Mouse (Mus musculus) layer of hippocampus, adult 9-11 months (tissue): ENCODE measurements at regions not wholly inside any gene's neighbourhood (a gene's known extent, or its start where the extent isn't known, plus 50 kb on each side); places are given as distances from the start of the nearest gene placed in this dataset.

Experiments used
- DNase-seq: peaks from one replicate; pipeline ENCODE4 v3.0.0; 2022

DNA sequence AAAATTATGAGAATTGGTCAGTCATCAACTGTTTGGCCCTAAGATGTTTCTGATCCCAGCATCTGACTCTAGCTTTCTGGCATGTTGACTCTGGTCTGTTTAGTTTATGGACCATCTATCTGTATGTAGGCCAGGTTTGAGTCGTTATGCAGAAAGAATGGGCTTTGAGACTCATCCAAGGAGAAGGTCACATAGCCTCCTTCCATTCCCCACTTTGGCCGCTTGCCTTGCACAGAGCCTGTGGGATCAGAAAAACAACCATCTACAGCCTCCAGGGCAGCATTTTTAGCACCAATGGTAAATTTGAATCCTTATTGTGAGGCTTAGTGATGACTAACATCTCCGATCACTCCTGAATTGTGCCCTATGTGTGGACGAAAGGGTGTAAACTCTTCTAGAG, 257.9 kb upstream of the Id4 start:
- no peak for DNase-seq

DNA sequence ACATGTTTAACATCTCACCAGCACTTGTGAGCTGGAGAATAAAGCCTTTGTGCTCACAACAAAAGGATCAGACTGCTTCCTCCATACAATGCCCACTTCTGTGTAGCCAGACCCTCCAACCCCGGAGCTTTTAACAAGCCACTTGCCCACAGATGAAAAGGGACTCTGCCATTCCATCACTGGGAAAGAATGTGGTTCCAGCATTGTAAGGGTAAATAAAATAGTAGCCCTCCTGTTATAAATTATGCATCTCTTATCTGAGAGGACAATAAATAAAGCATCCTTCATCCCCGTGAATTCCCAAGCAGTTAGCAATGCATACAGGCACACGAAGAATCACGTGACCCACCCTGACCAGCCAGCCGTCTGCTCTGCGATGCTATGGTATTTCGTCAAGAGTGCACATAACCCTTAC, 247.7 kb upstream of the Id4 start:
- DNase-seq = no peak

- no peak for DNase-seq
These were observed 245.7 kb upstream of the Id4 start for GRCm38 (mm10) chr13:48015296-48015695.

DNA sequence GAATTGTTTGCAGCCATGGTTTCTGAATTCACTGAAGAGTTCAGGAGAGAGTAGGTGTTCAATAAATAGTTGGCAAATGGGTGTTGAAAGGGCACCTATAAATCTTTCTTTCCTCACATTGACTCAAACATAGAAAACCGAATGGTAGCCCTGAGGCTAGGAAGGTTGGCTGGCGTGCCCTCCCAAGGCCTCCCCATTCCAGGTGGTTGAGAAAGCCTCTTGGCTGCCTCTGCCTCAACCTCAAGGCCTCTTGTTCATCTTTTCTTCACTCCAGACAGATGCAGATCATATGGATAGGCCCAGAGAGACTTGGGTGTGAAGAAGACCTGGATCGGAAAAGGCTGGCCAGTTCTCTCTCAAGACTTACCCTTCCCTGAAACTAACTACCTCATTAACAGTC, 245.0 kb upstream of the Id4 start:
- DNase-seq = no peak

- DNase-seq = no peak
These were observed 244.4 kb upstream of the Id4 start for GRCm38 (mm10) chr13:48016606-48017005.

- no peak for DNase-seq
These were observed 243.4 kb upstream of the Id4 start for GRCm38 (mm10) chr13:48017649-48018048.

GRCm38 (mm10) chr13:48018606-48019005, 242.4 kb upstream of the Id4 start:
- no peak for DNase-seq

- DNase-seq = peak; percentile 19
These were observed 237.9 kb upstream of the Id4 start for GRCm38 (mm10) chr13:48022958-48023615.

GRCm38 (mm10) chr13:48027775-48028489, 233.1 kb upstream of the Id4 start:
- peak; percentile 69 for DNase-seq

GRCm38 (mm10) chr13:48031491-48031890, 229.5 kb upstream of the Id4 start:
- DNase-seq = no peak

DNA sequence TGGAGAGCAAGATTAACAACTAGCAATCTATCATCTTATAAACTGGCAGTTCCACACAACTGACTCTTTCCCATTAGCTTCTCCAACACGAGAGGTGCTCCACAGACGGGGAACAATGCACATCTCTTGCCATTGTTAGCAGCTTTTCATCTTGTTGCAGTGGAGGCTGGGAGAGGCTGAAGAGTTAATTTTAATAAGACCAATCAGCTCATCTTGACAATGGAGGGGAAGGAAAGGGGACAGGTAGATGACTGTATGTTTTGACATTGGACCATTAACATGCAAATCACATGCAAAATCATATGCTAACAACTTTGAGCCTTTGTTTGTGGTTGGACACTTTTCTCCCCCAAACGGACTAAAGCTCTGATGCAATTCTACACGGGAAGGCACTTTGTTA, 218.9 kb upstream of the Id4 start:
- no peak for DNase-seq

DNA sequence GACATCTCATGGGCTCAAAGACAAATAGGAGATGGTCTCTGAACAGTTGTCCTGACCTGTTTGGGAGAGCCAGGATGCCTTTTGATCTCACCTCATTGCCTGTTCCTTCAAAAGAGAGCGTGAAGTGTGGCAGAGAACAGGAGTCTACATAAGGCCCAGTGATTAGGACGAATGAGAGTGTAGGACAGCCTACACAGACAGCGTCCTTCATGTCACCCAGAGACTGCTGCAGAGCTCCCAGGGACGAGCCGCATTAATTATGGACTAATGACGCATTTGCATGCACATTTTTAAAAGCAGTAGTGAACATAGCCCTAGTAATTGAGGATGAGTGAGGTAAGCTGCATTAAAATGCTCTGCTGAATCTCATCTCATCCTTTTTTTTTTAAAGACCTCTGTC, 218.5 kb upstream of the Id4 start:
- DNase-seq = no peak

DNA sequence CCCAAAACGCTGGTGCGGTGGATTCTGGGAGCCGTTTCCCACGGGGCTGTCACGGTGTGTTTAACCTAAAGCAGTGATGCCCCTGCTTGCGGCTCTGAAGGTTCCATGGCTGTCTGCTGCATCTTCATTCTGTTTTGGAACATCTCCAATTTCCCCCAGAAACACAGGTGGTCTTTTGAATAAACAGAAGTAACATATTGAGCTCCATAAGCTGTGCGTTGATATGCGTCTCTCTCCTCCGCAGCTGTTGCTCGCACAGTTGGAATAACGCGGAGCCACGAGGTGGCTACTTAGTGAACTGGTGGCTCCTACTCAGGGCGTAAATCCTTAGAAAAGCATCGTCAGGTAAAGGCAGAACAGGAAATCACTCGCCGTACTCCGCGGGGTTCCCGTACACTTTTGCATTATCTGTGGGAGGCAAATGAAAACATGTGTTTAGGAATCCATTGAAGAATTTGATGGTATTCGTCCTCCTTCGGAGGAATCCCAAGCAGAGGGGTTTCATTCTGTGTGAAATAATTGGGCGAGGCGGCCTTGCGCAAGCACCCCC, 214.8 kb upstream of the Id4 start:
- no peak for DNase-seq

DNA sequence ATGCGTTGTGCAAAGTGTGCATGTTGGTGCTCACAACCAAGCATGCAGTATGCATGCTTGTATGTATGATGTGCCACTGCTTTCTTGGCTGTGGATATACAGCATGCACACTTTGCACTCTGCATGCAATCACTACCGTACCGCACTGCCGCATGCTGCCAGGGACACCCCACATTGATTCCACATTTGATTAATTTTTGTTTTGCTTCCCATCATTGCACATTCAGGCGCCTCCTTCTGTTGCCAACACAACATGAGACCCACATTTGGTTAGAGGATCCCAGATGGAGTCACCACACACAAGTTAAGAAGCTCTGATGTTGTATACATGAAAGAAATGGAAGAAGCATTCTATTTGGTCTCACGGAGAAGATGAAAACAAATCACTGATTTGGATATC, 211.2 kb upstream of the Id4 start:
- no peak for DNase-seq

- DNase-seq = peak; percentile 26
These were observed 186.4 kb upstream of the Id4 start for GRCm38 (mm10) chr13:48074630-48075029.

DNA sequence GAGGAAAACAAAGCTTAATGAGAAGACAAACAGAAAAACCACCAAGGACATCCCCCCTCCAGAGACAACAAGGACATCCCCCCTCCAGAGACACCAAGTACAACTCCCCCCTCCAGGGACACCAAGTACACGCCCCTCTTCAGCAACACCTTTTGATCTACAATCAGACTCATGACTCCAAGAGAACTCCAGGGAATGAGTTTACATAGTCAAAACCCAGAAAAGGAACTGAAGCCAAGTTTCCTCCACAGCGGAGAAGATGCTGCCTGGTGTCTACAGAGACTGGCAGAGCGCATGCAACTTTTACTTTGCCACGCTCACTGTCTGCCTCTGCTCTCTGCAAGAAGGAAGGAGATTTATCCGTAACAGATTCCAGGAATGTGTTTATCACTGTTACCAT, 185.7 kb upstream of the Id4 start:
- DNase-seq = no peak

- DNase-seq = no peak
These were observed 182.8 kb upstream of the Id4 start for GRCm38 (mm10) chr13:48078214-48078613.

- no peak for DNase-seq
These were observed 177.7 kb upstream of the Id4 start for GRCm38 (mm10) chr13:48083294-48083693.

- no peak for DNase-seq
These were observed 177.2 kb upstream of the Id4 start for GRCm38 (mm10) chr13:48083807-48084206.

DNA sequence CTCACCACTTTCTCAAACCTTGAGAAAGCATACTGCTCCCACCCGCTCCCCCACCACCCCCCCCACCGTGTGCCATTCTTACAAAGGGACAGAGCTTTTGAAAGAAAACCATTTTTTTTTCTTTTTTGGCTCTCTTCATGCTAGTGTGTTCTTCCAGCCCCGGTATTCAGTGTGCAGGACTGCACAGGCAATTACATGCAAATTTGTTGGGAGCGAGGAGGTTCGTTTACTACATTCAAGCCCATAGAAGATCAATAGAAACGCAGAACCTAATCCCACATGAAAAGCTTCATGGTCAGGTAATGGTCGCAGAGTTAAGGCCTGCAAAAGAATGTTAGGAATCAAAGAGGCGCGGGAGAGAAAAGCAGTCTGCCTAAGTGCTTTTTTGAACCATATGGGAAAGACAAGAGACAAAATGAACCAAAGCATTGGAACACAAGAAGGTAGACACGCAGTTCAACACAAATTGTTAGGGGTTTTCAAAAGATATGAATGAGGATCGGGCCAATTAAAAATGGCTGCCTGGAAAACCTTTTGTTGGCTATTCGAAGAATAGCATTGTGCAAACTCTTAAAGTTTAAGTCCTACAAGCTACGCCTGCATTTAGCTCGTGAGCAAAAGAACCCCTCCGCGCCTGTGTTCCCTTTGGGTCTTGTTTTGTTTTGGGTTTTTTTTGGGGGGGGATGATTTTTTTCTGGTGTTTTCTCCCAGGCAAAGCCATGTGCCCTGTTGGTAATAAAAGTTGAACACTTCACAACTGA, 166.6 kb upstream of the Id4 start:
- no peak for DNase-seq

GRCm38 (mm10) chr13:48102156-48102555, 158.9 kb upstream of the Id4 start:
- DNase-seq = no peak

DNA sequence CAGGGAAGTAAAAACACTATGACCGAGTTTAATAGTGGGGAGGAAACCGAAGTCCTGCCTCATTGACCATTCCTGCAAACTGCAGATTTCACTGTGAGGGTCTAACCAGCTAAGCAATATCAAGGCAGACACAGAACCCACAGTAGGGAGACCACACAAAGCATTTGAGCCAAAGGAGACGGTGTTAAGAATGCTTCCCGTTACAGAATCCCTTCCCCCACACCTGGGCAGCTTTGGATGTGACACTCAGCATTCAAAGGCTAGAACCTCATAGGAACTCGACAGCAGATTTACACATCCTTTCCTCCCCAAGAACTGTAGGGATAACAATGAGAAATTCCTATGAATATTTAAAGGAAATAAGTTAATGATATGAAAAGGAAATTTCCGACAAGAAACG, 158.5 kb upstream of the Id4 start:
- DNase-seq = no peak

DNA sequence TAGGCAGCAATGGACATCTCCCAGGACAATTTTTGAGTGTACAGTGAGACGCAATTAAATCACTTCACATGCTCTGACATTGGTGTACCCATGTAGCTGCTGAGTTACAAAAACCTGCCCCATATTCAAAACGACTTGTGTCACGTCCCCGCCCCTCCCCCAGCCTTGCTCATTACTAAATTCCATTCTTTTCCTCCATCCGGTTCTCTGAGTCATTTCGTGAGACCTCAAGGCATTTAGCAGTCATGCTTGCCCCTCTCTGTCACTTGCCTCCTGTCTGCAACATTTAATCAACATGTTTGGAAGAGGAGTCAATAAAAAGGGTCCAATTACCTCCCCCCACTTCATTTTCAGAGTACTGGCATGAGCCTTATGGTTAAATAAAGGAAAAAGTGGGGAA, 156.3 kb upstream of the Id4 start:
- no peak for DNase-seq

DNA sequence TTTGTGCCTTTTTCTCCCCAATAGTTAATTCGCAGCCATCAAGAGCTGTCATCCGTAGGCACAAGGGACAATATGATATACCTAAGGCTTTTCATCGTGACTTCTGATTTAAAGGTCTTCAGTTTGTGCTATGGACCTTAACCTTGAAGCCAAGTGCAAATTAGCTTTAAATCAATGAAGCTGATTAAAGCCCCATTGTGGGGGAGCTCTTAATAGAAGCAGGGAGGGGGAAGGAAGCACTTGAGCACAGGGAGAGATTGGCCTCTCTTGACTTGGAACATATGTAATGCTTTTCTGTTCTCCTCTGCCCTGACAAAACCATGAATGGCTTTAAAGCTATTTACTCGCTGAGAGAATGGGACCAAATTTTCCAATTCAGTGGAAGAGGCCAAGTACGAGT, 154.1 kb upstream of the Id4 start:
- DNase-seq = no peak
